Mouse (Mus musculus): Measurements from ENCODE around the gene Tbc1d32. TPM values are rescaled to one million over a fixed set of nuclear protein-coding genes. Genes with fewer than 3 reads are reported as not detected.

Tbc1d32 gene
- total and polyA plus RNA-seq, 2 experiments from 2014 or later: 2.5 to 5.3 TPM

- no peaks in the 10 kb centered on the region for H3K9me3 ChIP-seq (ENCODE audit: low read length)
- H3K27ac ChIP-seq: no peak overlapping the region
- no peaks in the 10 kb centered on the region for H3K4me1 ChIP-seq (ENCODE audit: insufficient read depth, low read length)
- ATAC-seq (peak; percentile 47; the same call in 1 of the 2 replicates), DNase-seq (ENCODE audit: low spot score) (peak; percentile 10)
- TF ChIP-seq CTCF (IDR thresholded peaks at IDR 0.05; ENCODE audit: low read depth): no peak
- no peaks in the 10 kb centered on the region for H3K36me3 ChIP-seq (ENCODE audit: insufficient read depth, low read length)
- no peak overlapping the region for H3K4me3 ChIP-seq (ENCODE audit: low read length)
- no peak overlapping the region for H3K4me2 ChIP-seq (ENCODE audit: low read depth, low read length)
- H3K27me3 ChIP-seq (ENCODE audit: insufficient read depth, low read length): no peaks in the 10 kb centered on the region
- H3K9ac ChIP-seq (replicated peaks; ENCODE audit: low read length): no peak overlapping the region
- 8% methylated on average over 2 of the region's 2 CpGs for WGBS
Observed at GRCm38 (mm10) chr10:56158748-56159147, 69.7 kb downstream of the Tbc1d32 start.

- ATAC-seq: peak; percentile 63
- peak; percentile 53 for DNase-seq (ENCODE audit: low spot score)
- WGBS: 27% methylated on average over 3 of the region's 3 CpGs
Observed at GRCm38 (mm10) chr10:56158207-56158606, 70.3 kb downstream of the Tbc1d32 start.

GRCm38 (mm10) chr10:56156956-56157355, 71.5 kb downstream of the Tbc1d32 start:
- no peak overlapping the region for H3K27ac ChIP-seq
- no peak for TF ChIP-seq CTCF (IDR thresholded peaks at IDR 0.05; ENCODE audit: low read depth)
- DNase-seq (ENCODE audit: low spot score): no peak
- no peak overlapping the region for H3K4me3 ChIP-seq (ENCODE audit: low read length)
- H3K27me3 ChIP-seq (ENCODE audit: insufficient read depth, low read length): no peaks in the 10 kb centered on the region
- H3K4me2 ChIP-seq (ENCODE audit: low read depth, low read length): no peak overlapping the region
- H3K36me3 ChIP-seq (ENCODE audit: insufficient read depth, low read length): no peaks in the 10 kb centered on the region
- H3K9me3 ChIP-seq (ENCODE audit: low read length): no peaks in the 10 kb centered on the region
- no peak overlapping the region for H3K9ac ChIP-seq (replicated peaks; ENCODE audit: low read length)
- 93% methylated on average over 3 of the region's 3 CpGs for WGBS
- no peak for ATAC-seq
- no peaks in the 10 kb centered on the region for H3K4me1 ChIP-seq (ENCODE audit: insufficient read depth, low read length)

More at GRCm38 (mm10) chr10:56158207-56158606, 70.3 kb downstream of the Tbc1d32 start:
- H3K36me3 ChIP-seq (ENCODE audit: insufficient read depth, low read length): no peaks in the 10 kb centered on the region
- H3K9ac ChIP-seq (replicated peaks; ENCODE audit: low read length): no peak overlapping the region
- H3K4me1 ChIP-seq (ENCODE audit: insufficient read depth, low read length): no peaks in the 10 kb centered on the region
- H3K27me3 ChIP-seq (ENCODE audit: insufficient read depth, low read length): no peaks in the 10 kb centered on the region
- no peak overlapping the region for H3K4me2 ChIP-seq (ENCODE audit: low read depth, low read length)
- H3K27ac ChIP-seq: no peak overlapping the region
- no peaks in the 10 kb centered on the region for H3K9me3 ChIP-seq (ENCODE audit: low read length)
- no peak for TF ChIP-seq CTCF (IDR thresholded peaks at IDR 0.05; ENCODE audit: low read depth)
- no peak overlapping the region for H3K4me3 ChIP-seq (ENCODE audit: low read length)

GRCm38 (mm10) chr10:56148920-56149319, 79.6 kb downstream of the Tbc1d32 start:
- no peaks in the 10 kb centered on the region for H3K36me3 ChIP-seq (ENCODE audit: insufficient read depth, low read length)
- ATAC-seq: no peak
- TF ChIP-seq CTCF (IDR thresholded peaks at IDR 0.05; ENCODE audit: low read depth): no peak
- H3K4me2 ChIP-seq (ENCODE audit: low read depth, low read length): no peak overlapping the region
- no peaks in the 10 kb centered on the region for H3K27me3 ChIP-seq (ENCODE audit: insufficient read depth, low read length)
- no peak overlapping the region for H3K4me3 ChIP-seq (ENCODE audit: low read length)
- H3K4me1 ChIP-seq (ENCODE audit: insufficient read depth, low read length): no peaks in the 10 kb centered on the region
- H3K9ac ChIP-seq (replicated peaks; ENCODE audit: low read length): no peak overlapping the region
- no peaks in the 10 kb centered on the region for H3K9me3 ChIP-seq (ENCODE audit: low read length)
- 84% methylated on average over 3 of the region's 3 CpGs for WGBS
- DNase-seq (ENCODE audit: low spot score): no peak
- H3K27ac ChIP-seq: no peak overlapping the region

- no peak for TF ChIP-seq CTCF (IDR thresholded peaks at IDR 0.05; ENCODE audit: low read depth)
- ATAC-seq (no peak), DNase-seq (ENCODE audit: low spot score) (no peak)
- Histone ChIP-seq H3K27ac (no peak overlapping the region), H3K4me3 (ENCODE audit: low read length) (no peak overlapping the region), H3K4me1 (ENCODE audit: insufficient read depth, low read length) (no peaks in the 10 kb centered on the region), H3K27me3 (ENCODE audit: insufficient read depth, low read length) (no peaks in the 10 kb centered on the region), H3K4me2 (ENCODE audit: low read depth, low read length) (no peak overlapping the region), H3K9ac (replicated peaks; ENCODE audit: low read length) (no peak overlapping the region), H3K9me3 (ENCODE audit: low read length) (no peaks in the 10 kb centered on the region), H3K36me3 (ENCODE audit: insufficient read depth, low read length) (no peaks in the 10 kb centered on the region)
- 89% methylated on average over 5 of the region's 5 CpGs for WGBS
Observed at GRCm38 (mm10) chr10:56137191-56137590, 91.3 kb downstream of the Tbc1d32 start.

GRCm38 (mm10) chr10:56129642-56130041, 98.8 kb downstream of the Tbc1d32 start:
- Histone ChIP-seq H3K4me2 (ENCODE audit: low read depth, low read length) (no peak overlapping the region), H3K9ac (replicated peaks; ENCODE audit: low read length) (no peak overlapping the region), H3K27me3 (ENCODE audit: insufficient read depth, low read length) (no peaks in the 10 kb centered on the region), H3K4me1 (ENCODE audit: insufficient read depth, low read length) (no peaks in the 10 kb centered on the region), H3K27ac (no peak overlapping the region), H3K4me3 (ENCODE audit: low read length) (no peak overlapping the region), H3K36me3 (ENCODE audit: insufficient read depth, low read length) (no peaks in the 10 kb centered on the region), H3K9me3 (ENCODE audit: low read length) (no peaks in the 10 kb centered on the region)
- DNase-seq (ENCODE audit: low spot score) (no peak), ATAC-seq (no peak)
- no peak for TF ChIP-seq CTCF (IDR thresholded peaks at IDR 0.05; ENCODE audit: low read depth)
- 72% methylated on average over 2 of the region's 2 CpGs for WGBS

- Histone ChIP-seq H3K36me3 (ENCODE audit: insufficient read depth, low read length) (no peaks in the 10 kb centered on the region), H3K9ac (replicated peaks; ENCODE audit: low read length) (no peak overlapping the region), H3K4me2 (ENCODE audit: low read depth, low read length) (no peak overlapping the region), H3K27ac (no peak overlapping the region), H3K27me3 (ENCODE audit: insufficient read depth, low read length) (no peaks in the 10 kb centered on the region), H3K4me1 (ENCODE audit: insufficient read depth, low read length) (no peaks in the 10 kb centered on the region), H3K4me3 (ENCODE audit: low read length) (no peak overlapping the region), H3K9me3 (ENCODE audit: low read length) (no peaks in the 10 kb centered on the region)
- no peak for TF ChIP-seq CTCF (IDR thresholded peaks at IDR 0.05; ENCODE audit: low read depth)
- no peak for ATAC-seq
- no peak for DNase-seq (ENCODE audit: low spot score)
- WGBS: 90% methylated on average over 1 of the region's 1 CpGs
Observed at GRCm38 (mm10) chr10:56126972-56127371, 101.5 kb downstream of the Tbc1d32 start.
